Mouse (Mus musculus) bone marrow, adult 2 months (tissue): ENCODE measurements around the gene Celsr1. TPM values are rescaled to one million over a fixed set of nuclear protein-coding genes. Genes with fewer than 3 reads are reported as not detected.
"Not testable (repeated sequence)": the region's sequence is repeated elsewhere in the genome, so short reads cannot be mapped to it uniquely, and the experiment has no call there.

Experiments
- H3K27ac ChIP-seq: fragments of 200-500 bp; 2 replicates; pipeline ENCODE4 v1.5.1; 2012; ENCODE audit warnings: low read depth, mild to moderate bottlenecking, control low read depth, inconsistent platforms, low read length; ENCODE audit not compliant: control insufficient read depth, poor library complexity, insufficient read depth
- H3K4me1 ChIP-seq: fragments of 200-500 bp; 2 replicates; pipeline ENCODE4 v1.6.1; 2011; ENCODE audit warnings: low read length; ENCODE audit not compliant: control insufficient read depth, insufficient read depth
- H3K4me3 ChIP-seq: fragments of 200-500 bp; replicated peaks from 2 replicates; pipeline ENCODE3; 2011; ENCODE audit warnings: mild to moderate bottlenecking, low read depth, low read length, control low read depth; ENCODE audit not compliant: control insufficient read depth
- CTCF ChIP-seq: fragments of 200-500 bp; IDR thresholded peaks from 2 replicates; pipeline ENCODE4 v1.5.1; 2011; ENCODE audit warnings: low read length, control low read depth; ENCODE audit not compliant: control insufficient read depth, insufficient read depth
- POLR2A ChIP-seq: fragments of 200-500 bp; IDR thresholded peaks from 2 replicates; pipeline ENCODE4 v1.6.1; 2011; ENCODE audit warnings: low read depth, mild to moderate bottlenecking, control low read depth, low read length, borderline replicate concordance; ENCODE audit not compliant: control insufficient read depth
- WGBS: fragments of 180-500 bp; shearing (Covaris S2); methylation state at CpG from one replicate; pipeline ENCODE4 v1.1.7; 2018; 5-methylcytosine and 5-hydroxymethylcytosine counted together
- polyA plus RNA-seq: library from polyadenylated mRNA; stranded (reverse); fragments of >200 nt; gene quantifications from 2 replicates; pipeline ENCODE4 v1.2.4, GENCODE M21; 2011; ENCODE audit warnings: low replicate concordance; ENCODE audit not compliant: missing spikeins, insufficient read depth, insufficient read length

The Celsr1 gene
- polyA plus RNA-seq, 1 experiment: 4.2 TPM

DNA sequence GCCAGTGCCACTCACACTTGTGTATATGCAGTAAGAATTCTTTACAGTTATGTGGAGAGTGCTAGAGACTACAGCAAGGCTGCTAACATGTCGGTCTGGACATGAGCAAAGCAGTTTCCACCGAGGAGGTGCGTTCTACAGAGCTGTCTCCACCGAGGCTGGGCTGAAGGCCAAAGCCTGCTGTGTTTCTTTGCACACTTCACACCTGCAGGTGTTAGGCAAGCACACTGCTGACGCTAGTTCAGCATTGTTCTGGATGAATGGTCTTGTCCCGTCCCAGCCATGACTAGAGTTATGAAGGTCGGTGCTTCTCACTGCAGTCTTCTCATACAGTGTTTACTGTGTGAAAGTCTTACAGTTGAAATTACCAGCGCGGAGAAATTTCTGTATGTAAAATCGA lies 141.6 kb downstream of the Celsr1 start:
- 90% methylated on average over 10 of the region's 10 CpGs for WGBS
- TF ChIP-seq CTCF: no peak
- no peak for TF ChIP-seq POLR2A
- Histone ChIP-seq H3K4me3 (no peak overlapping the region), H3K4me1 (no peaks in the 10 kb centered on the region), H3K27ac (no peak overlapping the region)

DNA sequence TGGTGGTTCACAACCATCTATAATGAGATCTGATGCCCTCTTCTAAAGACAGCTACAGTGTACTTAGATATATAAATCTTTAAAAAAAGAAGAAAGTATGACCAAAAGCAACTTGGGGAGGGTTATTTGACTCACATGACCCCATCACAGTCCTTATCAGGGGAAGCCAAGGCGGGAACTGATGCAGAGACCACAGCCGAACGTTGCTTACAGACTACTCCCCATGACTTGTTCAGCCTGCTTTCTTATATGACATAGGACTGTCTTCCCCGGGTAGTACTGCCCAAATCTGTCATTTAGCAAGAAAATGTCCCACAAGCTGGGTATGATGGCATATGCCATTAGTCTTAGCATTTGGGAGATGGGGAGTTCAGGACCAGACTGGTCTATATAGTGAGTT lies 144.3 kb downstream of the Celsr1 start:
- H3K4me3 ChIP-seq: no peak overlapping the region
- H3K4me1 ChIP-seq: no peaks in the 10 kb centered on the region
- 58% methylated on average over 4 of the region's 4 CpGs for WGBS
- TF ChIP-seq CTCF (no peak), POLR2A (no peak)
- H3K27ac ChIP-seq: no peak overlapping the region

DNA sequence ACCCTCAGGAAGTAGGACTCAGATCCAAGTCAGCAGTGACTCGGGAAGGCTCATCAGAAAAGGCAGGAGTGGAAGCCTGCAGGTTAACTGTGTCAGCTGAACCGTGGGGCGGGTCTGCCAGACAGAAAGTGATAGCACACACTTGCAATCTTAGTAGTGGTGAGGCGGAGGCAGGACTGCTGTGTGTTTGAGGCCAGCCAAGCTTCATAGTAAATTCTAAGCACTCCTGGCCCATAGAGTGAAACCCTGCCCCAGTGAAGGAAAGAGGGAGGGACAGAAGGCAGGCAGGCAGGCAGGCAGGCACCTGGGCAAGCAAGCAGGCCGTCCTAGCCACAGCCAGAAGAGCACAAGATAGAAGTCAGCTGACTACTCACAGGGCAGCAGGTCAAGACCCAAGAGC lies 148.0 kb downstream of the Celsr1 start:
- no peak overlapping the region for H3K27ac ChIP-seq
- no peak for TF ChIP-seq POLR2A
- no peak for TF ChIP-seq CTCF
- 84% methylated on average over 5 of the region's 5 CpGs for WGBS
- H3K4me3 ChIP-seq: no peak overlapping the region
- H3K4me1 ChIP-seq: no peaks in the 10 kb centered on the region

DNA sequence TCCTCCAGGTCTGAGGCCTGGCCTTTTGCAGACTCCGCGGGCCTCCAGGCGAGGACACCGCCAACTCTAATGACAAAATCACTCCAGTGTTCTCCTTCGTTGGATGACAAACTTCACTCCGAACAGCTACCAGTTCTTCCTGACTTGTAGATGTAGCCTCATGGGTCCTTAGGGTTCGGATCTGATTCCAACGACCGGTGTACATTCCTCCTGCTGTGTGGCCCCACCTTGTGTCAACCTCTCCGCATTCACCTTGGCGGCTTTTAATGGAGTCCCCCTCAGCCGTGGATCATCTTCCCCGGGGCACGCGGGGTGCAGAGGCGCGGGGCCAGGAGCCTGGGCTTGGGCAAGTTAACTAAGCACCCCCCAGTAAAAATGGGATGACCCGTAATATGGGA lies 154.1 kb downstream of the Celsr1 start:
- Histone ChIP-seq H3K27ac (peak overlapping the region; percentile 65), H3K4me3 (peak overlapping the region; percentile 82), H3K4me1 (no peaks in the 10 kb centered on the region; the same call in 1 of the 2 replicates)
- TF ChIP-seq CTCF (no peak), POLR2A (no peak)
- under 1% methylated on average over 18 of the region's 18 CpGs for WGBS

GRCm38 (mm10) chr15:85878848-85879497 lies 154.6 kb downstream of the Celsr1 start, which contains the start of gene Trmu:
Trmu (plus strand) TSS chr15:85879312.
- Histone ChIP-seq H3K27ac (peak within 1 kb of the TSS; percentile 65), H3K4me3 (peak within 1 kb of the TSS; percentile 82), H3K4me1 (no peaks in the 10 kb centered on the region; the same call in 1 of the 2 replicates)
- 1% methylated on average over 50 of the region's 50 CpGs for WGBS
- peak; percentile 59 for TF ChIP-seq CTCF
- peak; percentile 70; the same call in 1 of the 2 replicates for TF ChIP-seq POLR2A

DNA sequence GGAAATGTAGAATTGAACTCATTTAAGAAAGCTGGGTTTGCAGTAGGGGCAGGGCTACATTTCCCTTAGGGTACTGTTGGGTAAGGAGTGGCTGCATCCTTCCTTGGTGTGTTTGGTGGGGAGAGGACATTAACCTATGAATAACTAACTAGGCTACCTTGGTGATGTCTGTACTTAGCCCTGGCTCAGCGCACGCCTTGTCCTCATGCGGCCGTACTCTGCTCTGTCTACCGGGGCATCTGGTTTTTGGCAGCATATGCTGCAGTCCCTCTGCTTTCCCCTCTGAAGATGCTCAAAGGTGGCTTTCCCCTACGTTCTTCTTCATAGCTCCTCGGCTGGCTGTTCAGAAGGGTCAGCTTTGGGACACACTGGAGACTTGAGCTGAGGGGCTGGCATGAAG lies 156.2 kb downstream of the Celsr1 start:
- 94% methylated on average over 7 of the region's 7 CpGs for WGBS
- Histone ChIP-seq H3K27ac (no peak overlapping the region), H3K4me1 (no peaks in the 10 kb centered on the region; the same call in 1 of the 2 replicates), H3K4me3 (no peak overlapping the region)
- no peak for TF ChIP-seq CTCF
- TF ChIP-seq POLR2A: no peak

DNA sequence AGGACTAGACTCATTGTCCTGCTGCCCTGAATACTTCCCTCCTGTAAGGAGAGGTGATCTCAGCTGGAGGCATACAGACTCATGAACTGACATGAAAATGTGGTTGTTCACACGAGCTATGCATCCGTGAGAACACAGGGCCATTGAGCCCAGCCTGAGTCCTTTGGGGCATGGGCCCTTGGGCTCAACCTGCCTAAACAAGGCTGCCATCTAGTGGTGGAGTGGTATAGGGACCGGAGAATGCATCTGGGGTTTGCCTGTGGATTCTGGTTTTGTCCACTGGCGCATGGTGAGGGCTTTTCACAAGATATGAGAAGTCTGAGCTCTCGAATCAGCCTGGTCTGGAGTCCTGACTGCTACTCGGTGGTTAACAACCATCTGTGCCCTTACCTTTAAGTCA lies 165.9 kb downstream of the Celsr1 start:
- peak; percentile 92 for TF ChIP-seq CTCF
- no peak for TF ChIP-seq POLR2A
- no peak overlapping the region for H3K4me3 ChIP-seq
- H3K27ac ChIP-seq: no peak overlapping the region
- WGBS: 33% methylated on average over 6 of the region's 6 CpGs
- H3K4me1 ChIP-seq: no peaks in the 10 kb centered on the region

DNA sequence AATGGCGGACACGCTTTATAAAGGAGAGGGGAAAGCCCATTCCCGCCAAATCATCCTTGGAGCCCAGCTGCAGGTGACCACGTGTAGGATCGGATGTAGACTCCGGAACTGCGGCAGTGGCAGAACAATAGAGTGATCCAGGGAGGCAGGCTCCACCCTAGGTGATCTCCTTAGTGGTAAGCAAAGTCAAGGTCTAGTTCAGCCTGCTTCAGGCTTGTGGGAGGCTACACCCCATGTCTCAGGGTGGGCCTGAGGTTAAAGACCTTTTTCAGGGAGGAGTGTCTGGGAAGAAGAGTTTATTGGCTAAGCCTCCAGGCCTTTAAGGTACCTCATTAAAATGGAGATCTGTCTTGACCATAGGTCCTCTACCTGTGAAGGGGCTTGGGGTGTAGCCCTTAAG lies 167.7 kb downstream of the Celsr1 start:
- 93% methylated on average over 7 of the region's 7 CpGs for WGBS
- H3K4me3 ChIP-seq, H3K4me1 ChIP-seq, H3K27ac ChIP-seq: not testable (repeated sequence)
